Mouse (Mus musculus): ENCODE data around the gene Sv2c. TPM values are rescaled to one million over a fixed set of nuclear protein-coding genes. Genes with fewer than 3 reads are reported as not detected.

Gene Sv2c
- polyA plus RNA-seq, 1 experiment from 2014 or later, result 0.57 TPM

- no peak for ATAC-seq (ENCODE audit: low FRiP score, low TSS enrichment)
- Histone ChIP-seq H3K4me3 (ENCODE audit: low read length) (no peak overlapping the region), H3K36me3 (ENCODE audit: control insufficient read depth, insufficient read depth, low read length) (no peaks in the 10 kb centered on the region), H3K4me1 (ENCODE audit: control insufficient read depth, insufficient read depth, low read length) (no peaks in the 10 kb centered on the region), H3K4me2 (replicated peaks; ENCODE audit: low read depth, low read length) (no peak overlapping the region), H3K9me3 (ENCODE audit: control insufficient read depth, low read length) (no peaks in the 10 kb centered on the region), H3K27me3 (ENCODE audit: control insufficient read depth, insufficient read depth, low read length) (0 out of 2 replicates have a peak, but pooled peaks cover 5% of the 10 kb centered on the region), H3K27ac (ENCODE audit: low read depth, low read length) (no peak overlapping the region), H3K9ac (ENCODE audit: low read depth, low read length) (no peak overlapping the region)
- 85% methylated on average over 6 of the region's 6 CpGs for WGBS
These were observed 165.6 kb downstream of the Sv2c start for GRCm38 (mm10) chr13:95966791-95967190.

DNA sequence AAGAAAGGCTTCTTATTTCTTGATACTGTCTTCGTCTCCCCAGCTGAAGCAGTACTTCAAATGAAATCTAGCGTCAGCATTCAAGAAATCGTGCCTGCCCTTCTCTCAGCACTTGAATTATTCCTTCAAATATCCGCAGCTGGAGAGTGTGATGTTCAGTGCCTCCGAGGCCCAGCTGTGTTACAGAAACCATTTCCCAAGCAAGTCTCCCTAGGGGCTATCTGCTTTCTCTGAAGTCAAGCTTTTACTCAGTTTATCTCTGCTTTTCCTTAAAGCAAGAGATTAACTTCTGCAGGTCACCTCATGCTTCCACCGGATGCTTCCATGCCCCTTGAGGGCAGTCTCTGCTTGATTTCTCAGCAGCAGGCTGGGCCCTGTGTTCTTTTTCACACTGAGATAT, 166.8 kb downstream of the Sv2c start:
- no peaks in the 10 kb centered on the region for H3K27me3 ChIP-seq (ENCODE audit: control insufficient read depth, insufficient read depth, low read length)
- 73% methylated on average over 6 of the region's 6 CpGs for WGBS

DNA sequence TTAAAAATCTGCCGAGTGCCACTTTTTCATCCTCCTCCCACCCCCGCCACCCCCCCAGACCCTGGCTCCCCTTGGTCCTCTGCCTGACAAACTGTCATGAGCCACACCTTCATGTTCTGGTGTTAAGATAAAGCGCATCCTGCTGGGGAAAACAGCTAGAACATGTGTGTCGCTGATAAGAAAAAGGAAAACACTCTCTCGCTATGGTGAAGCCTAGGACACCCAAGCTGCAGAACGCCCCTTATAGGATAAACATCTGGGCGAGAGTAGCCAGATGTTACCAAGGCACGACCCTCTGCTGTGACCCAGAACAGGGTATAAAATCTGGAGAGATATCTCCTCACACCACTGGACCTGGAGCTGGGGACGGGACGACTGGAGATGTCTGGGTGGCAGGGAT, 167.2 kb downstream of the Sv2c start:
- Histone ChIP-seq H3K4me2 (replicated peaks; ENCODE audit: low read depth, low read length) (no peak overlapping the region), H3K27ac (ENCODE audit: low read depth, low read length) (no peak overlapping the region), H3K36me3 (ENCODE audit: control insufficient read depth, insufficient read depth, low read length) (no peaks in the 10 kb centered on the region), H3K9me3 (ENCODE audit: control insufficient read depth, low read length) (no peaks in the 10 kb centered on the region), H3K27me3 (ENCODE audit: control insufficient read depth, insufficient read depth, low read length) (no peaks in the 10 kb centered on the region), H3K4me3 (ENCODE audit: low read length) (no peak overlapping the region), H3K9ac (ENCODE audit: low read depth, low read length) (no peak overlapping the region), H3K4me1 (ENCODE audit: control insufficient read depth, insufficient read depth, low read length) (peaks cover 3% of the 10 kb centered on the region; the same call in 1 of the 2 replicates)
- 54% methylated on average over 10 of the region's 10 CpGs for WGBS
- ATAC-seq (ENCODE audit: low FRiP score, low TSS enrichment), result no peak

More for the DNA sequence above, 166.8 kb downstream of the Sv2c start:
- no peaks in the 10 kb centered on the region for H3K36me3 ChIP-seq (ENCODE audit: control insufficient read depth, insufficient read depth, low read length)
- no peak overlapping the region for H3K4me3 ChIP-seq (ENCODE audit: low read length)
- H3K4me1 ChIP-seq (ENCODE audit: control insufficient read depth, insufficient read depth, low read length), result no peaks in the 10 kb centered on the region
- no peak overlapping the region for H3K4me2 ChIP-seq (replicated peaks; ENCODE audit: low read depth, low read length)
- no peaks in the 10 kb centered on the region for H3K9me3 ChIP-seq (ENCODE audit: control insufficient read depth, low read length)
- H3K9ac ChIP-seq (ENCODE audit: low read depth, low read length), result no peak overlapping the region
- no peak for ATAC-seq (ENCODE audit: low FRiP score, low TSS enrichment)
- no peak overlapping the region for H3K27ac ChIP-seq (ENCODE audit: low read depth, low read length)

GRCm38 (mm10) chr13:95964226-95964625, 168.2 kb downstream of the Sv2c start:
- no peaks in the 10 kb centered on the region for H3K36me3 ChIP-seq (ENCODE audit: control insufficient read depth, insufficient read depth, low read length)

DNA sequence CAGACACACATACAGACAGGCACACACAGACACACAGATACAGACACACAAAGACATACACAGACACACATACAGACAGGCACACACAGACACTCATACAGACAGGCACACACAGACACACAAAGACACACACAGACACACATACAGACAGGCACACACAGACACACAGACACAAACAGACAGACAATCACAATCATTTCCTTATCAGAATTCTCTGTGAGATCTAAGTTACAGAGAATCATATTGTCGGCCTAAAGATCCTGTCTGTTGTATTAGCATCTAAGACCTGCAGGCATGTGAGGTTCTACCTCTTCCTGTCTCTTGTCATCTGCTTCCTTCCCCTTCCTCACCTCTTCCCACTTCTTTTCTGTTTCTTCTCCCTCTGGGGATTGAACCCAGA, 168.7 kb downstream of the Sv2c start:
- Histone ChIP-seq H3K27me3 (ENCODE audit: control insufficient read depth, insufficient read depth, low read length) (no peaks in the 10 kb centered on the region), H3K4me3 (ENCODE audit: low read length) (no peak overlapping the region), H3K9ac (ENCODE audit: low read depth, low read length) (no peak overlapping the region), H3K27ac (ENCODE audit: low read depth, low read length) (no peak overlapping the region), H3K4me1 (ENCODE audit: control insufficient read depth, insufficient read depth, low read length) (peaks cover 11% of the 10 kb centered on the region; the same call in 1 of the 2 replicates), H3K36me3 (ENCODE audit: control insufficient read depth, insufficient read depth, low read length) (no peaks in the 10 kb centered on the region), H3K4me2 (replicated peaks; ENCODE audit: low read depth, low read length) (no peak overlapping the region), H3K9me3 (ENCODE audit: control insufficient read depth, low read length) (no peaks in the 10 kb centered on the region)
- 90% methylated on average over 1 of the region's 1 CpGs for WGBS
- no peak for ATAC-seq (ENCODE audit: low FRiP score, low TSS enrichment)

More at GRCm38 (mm10) chr13:95964226-95964625, 168.2 kb downstream of the Sv2c start:
- ATAC-seq (ENCODE audit: low FRiP score, low TSS enrichment), result no peak
- H3K4me2 ChIP-seq (replicated peaks; ENCODE audit: low read depth, low read length), result no peak overlapping the region
- H3K4me1 ChIP-seq (ENCODE audit: control insufficient read depth, insufficient read depth, low read length), result peaks cover 11% of the 10 kb centered on the region; the same call in 1 of the 2 replicates
- no peak overlapping the region for H3K4me3 ChIP-seq (ENCODE audit: low read length)
- H3K9ac ChIP-seq (ENCODE audit: low read depth, low read length), result no peak overlapping the region
- WGBS, result 68% methylated on average over 8 of the region's 8 CpGs
- H3K27me3 ChIP-seq (ENCODE audit: control insufficient read depth, insufficient read depth, low read length), result no peaks in the 10 kb centered on the region
- no peak overlapping the region for H3K27ac ChIP-seq (ENCODE audit: low read depth, low read length)
- H3K9me3 ChIP-seq (ENCODE audit: control insufficient read depth, low read length), result no peaks in the 10 kb centered on the region

DNA sequence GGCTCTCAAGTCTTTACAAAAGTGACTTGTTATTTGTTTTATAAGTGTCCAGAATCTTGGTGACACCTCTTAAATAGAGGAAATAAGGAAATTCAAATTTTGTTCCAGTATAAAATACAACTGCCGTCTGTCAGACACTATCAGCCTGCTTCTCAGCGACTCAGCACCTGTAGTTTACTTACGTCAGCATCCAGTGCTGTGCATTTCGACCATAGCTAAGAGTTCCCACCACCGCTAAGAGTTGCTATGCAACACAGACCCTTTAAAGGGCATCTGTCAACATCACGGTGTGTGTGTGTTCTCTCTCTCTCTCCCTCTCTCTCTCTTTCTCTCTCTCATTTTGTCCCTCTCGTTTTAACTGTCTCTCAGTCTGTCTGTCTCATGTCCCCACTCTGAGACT, 170.5 kb downstream of the Sv2c start:
- peak overlapping the region; percentile 78; the same call in 1 of the 2 replicates for H3K4me2 ChIP-seq (replicated peaks; ENCODE audit: low read depth, low read length)
- no peak overlapping the region for H3K27ac ChIP-seq (ENCODE audit: low read depth, low read length)
- no peaks in the 10 kb centered on the region for H3K9me3 ChIP-seq (ENCODE audit: control insufficient read depth, low read length)
- H3K9ac ChIP-seq (ENCODE audit: low read depth, low read length), result no peak overlapping the region
- peaks cover 11% of the 10 kb centered on the region; the same call in 1 of the 2 replicates for H3K4me1 ChIP-seq (ENCODE audit: control insufficient read depth, insufficient read depth, low read length)
- no peaks in the 10 kb centered on the region for H3K36me3 ChIP-seq (ENCODE audit: control insufficient read depth, insufficient read depth, low read length)
- ATAC-seq (ENCODE audit: low FRiP score, low TSS enrichment), result no peak
- no peaks in the 10 kb centered on the region for H3K27me3 ChIP-seq (ENCODE audit: control insufficient read depth, insufficient read depth, low read length)
- WGBS, result 37% methylated on average over 7 of the region's 7 CpGs
- no peak overlapping the region for H3K4me3 ChIP-seq (ENCODE audit: low read length)

GRCm38 (mm10) chr13:95961191-95961791, 171.1 kb downstream of the Sv2c start:
- no peaks in the 10 kb centered on the region for H3K27me3 ChIP-seq (ENCODE audit: control insufficient read depth, insufficient read depth, low read length)
- ATAC-seq (ENCODE audit: low FRiP score, low TSS enrichment), result peak; percentile 61; the same call in 1 of the 2 replicates
- peak overlapping the region; percentile 40 for H3K9ac ChIP-seq (ENCODE audit: low read depth, low read length)
- peaks cover 11% of the 10 kb centered on the region; the same call in 1 of the 2 replicates for H3K4me1 ChIP-seq (ENCODE audit: control insufficient read depth, insufficient read depth, low read length)
- H3K4me3 ChIP-seq (ENCODE audit: low read length), result peak overlapping the region; percentile 42
- 6% methylated on average over 29 of the region's 29 CpGs for WGBS
- H3K9me3 ChIP-seq (ENCODE audit: control insufficient read depth, low read length), result no peaks in the 10 kb centered on the region
- no peaks in the 10 kb centered on the region for H3K36me3 ChIP-seq (ENCODE audit: control insufficient read depth, insufficient read depth, low read length)
- peak overlapping the region; percentile 78 for H3K4me2 ChIP-seq (replicated peaks; ENCODE audit: low read depth, low read length)
- H3K27ac ChIP-seq (ENCODE audit: low read depth, low read length), result no peak overlapping the region

DNA sequence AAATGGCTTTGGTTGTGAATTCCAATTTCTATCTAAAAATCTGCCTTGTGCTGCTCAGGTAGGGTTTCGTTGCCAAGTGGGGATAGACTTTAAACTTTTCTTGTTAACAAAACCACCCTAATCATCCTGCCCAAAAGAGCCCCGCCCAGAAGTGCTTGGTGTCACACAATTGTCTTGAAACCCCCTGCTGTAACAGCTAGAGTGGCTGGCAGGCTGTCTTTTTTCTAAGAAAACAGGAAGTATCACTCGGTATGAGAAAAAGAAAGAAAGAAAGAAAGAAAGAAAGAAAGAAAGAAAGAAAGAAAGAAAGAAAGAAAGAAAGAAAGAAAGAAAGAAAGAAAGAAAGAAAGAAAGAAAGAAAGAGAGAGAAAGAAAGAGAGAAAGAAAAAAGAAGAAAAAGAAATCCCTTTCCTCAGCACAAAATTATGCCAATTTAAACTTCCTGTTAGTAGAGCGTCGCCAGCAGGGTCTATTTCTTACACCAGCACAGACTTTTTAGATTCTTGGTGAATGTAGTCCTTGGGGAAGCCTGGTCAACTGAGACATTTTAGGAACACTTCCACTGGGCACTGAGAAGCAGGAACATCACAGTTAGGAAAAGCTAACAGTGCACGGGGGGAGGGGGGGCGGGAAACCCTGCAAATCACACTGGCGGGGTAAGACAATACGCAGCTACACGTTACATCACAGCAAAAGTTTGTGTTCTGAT, 171.7 kb downstream of the Sv2c start:
- H3K27ac ChIP-seq (ENCODE audit: low read depth, low read length), result no peak overlapping the region
- ATAC-seq (ENCODE audit: low FRiP score, low TSS enrichment), result no peak

More for the DNA sequence above, 171.7 kb downstream of the Sv2c start:
- Histone ChIP-seq H3K36me3 (ENCODE audit: control insufficient read depth, insufficient read depth, low read length) (no peaks in the 10 kb centered on the region), H3K9me3 (ENCODE audit: control insufficient read depth, low read length) (no peaks in the 10 kb centered on the region), H3K27me3 (ENCODE audit: control insufficient read depth, insufficient read depth, low read length) (no peaks in the 10 kb centered on the region), H3K4me1 (ENCODE audit: control insufficient read depth, insufficient read depth, low read length) (peaks cover 11% of the 10 kb centered on the region; the same call in 1 of the 2 replicates), H3K4me2 (replicated peaks; ENCODE audit: low read depth, low read length) (peak overlapping the region; percentile 78), H3K4me3 (ENCODE audit: low read length) (peak overlapping the region; percentile 42), H3K9ac (ENCODE audit: low read depth, low read length) (peak overlapping the region; percentile 40)
- WGBS, result 4% methylated on average over 10 of the region's 10 CpGs
